Comparison of ENCODE assay signal across 19 mouse cellular contexts in the genomic region with DNA sequence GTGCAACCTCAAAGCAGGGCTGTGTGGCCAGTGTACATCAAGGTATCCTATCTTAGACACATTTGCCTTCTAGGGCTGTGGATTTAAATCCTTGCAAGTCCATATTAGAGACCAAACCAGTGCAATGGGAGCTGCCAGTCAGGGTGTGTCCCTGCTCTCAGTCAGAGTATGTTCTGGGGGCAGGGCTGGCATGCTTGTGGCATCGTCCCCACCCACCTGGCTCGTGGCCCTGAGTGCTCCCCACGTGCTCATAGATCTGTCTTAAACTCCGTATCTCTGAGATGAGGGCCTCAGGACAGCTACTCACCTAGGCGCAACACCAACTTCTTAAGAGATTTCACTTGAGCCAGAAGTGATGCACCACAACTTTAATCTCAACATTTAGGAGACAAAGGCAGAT. TPM values are rescaled to one million over a fixed set of nuclear protein-coding genes. Genes with fewer than 3 reads are reported as not detected.
DNase-seq lines count a peak whose midpoint lies in the region; ATAC-seq lines count a peak whose summit lies in the region.
"Had no signal": no experiment of that assay in that cellular context is flagged by ENCODE, and none has a peak within 500 bp of the region (broad histone marks: within the 10 kb centered on the region; RNA-seq: fewer than 3 reads in every experiment).

No protein-coding gene starts in this region.

- no peaks in the 10 kb centered on the region for H3K27me3 ChIP-seq in intestine, embryonic 16.5 days (replicated peaks; ENCODE audit: control insufficient read depth, insufficient read depth, low read length)
- no peaks in the 10 kb centered on the region for H3K27me3 ChIP-seq in intestine, embryonic 15.5 days (replicated peaks)
- H3K27me3 ChIP-seq: forebrain, embryonic 13.5 days; heart, embryonic 15.5 days; hindbrain, embryonic 15.5 days had no signal

- H3K27ac ChIP-seq in intestine, embryonic 16.5 days (ENCODE audit: low read length) = no peak overlapping the region
- no peak overlapping the region for H3K27ac ChIP-seq in intestine, embryonic 15.5 days
- H3K27ac ChIP-seq: embryonic facial prominence, embryonic 10.5 days; forebrain, embryonic 13.5 days; heart, embryonic 15.5 days; hindbrain, embryonic 15.5 days had no signal

- peak; percentile 32 for DNase-seq in lung, postnatal 36 days
- no peak for DNase-seq in lung, postnatal 14 days
- no peak for DNase-seq in layer of hippocampus, adult 8-10 months (ENCODE audit: low spot score in 2 of 2)
- DNase-seq: adrenal gland, postnatal 10 days; B cell, adult 2 months; cerebellum, adult 18-20 months; forebrain, postnatal 0 days; gastrocnemius, postnatal 36 days; heart, adult 11 months; heart, postnatal 36 days had no signal

- no peak overlapping the region for H3K4me2 ChIP-seq in intestine, embryonic 16.5 days (ENCODE audit: low read depth, low read length)
- H3K4me2 ChIP-seq in intestine, embryonic 15.5 days (replicated peaks) = no peak overlapping the region
- H3K4me2 ChIP-seq: forebrain, embryonic 13.5 days; heart, embryonic 11.5 days; heart, embryonic 15.5 days; hindbrain, embryonic 15.5 days had no signal

- H3K4me1 ChIP-seq in intestine, embryonic 16.5 days (ENCODE audit: control insufficient read depth, insufficient read depth, low read length) = peaks cover 14% of the 10 kb centered on the region
- H3K4me1 ChIP-seq in intestine, embryonic 15.5 days (replicated peaks) = peaks cover 11% of the 10 kb centered on the region; the same call in 1 of the 2 replicates
- H3K4me1 ChIP-seq: forebrain, embryonic 13.5 days had no signal

- H3K4me3 ChIP-seq in intestine, embryonic 16.5 days (ENCODE audit: low read length) = no peak overlapping the region
- no peak overlapping the region for H3K4me3 ChIP-seq in intestine, embryonic 15.5 days (replicated peaks)
- H3K4me3 ChIP-seq: embryonic facial prominence, embryonic 10.5 days; forebrain, embryonic 13.5 days; heart, embryonic 15.5 days; hindbrain, embryonic 15.5 days had no signal

- H3K9ac ChIP-seq in intestine, embryonic 16.5 days (ENCODE audit: low read depth, low read length) = no peak overlapping the region
- no peak overlapping the region; the same call in 1 of the 2 replicates for H3K9ac ChIP-seq in intestine, embryonic 15.5 days
- H3K9ac ChIP-seq: forebrain, embryonic 13.5 days; forebrain, postnatal 0 days; heart, embryonic 15.5 days; hindbrain, embryonic 15.5 days had no signal

- no peaks in the 10 kb centered on the region for H3K36me3 ChIP-seq in intestine, embryonic 16.5 days (ENCODE audit: control insufficient read depth, insufficient read depth, low read length)
- H3K36me3 ChIP-seq in intestine, embryonic 15.5 days = no peaks in the 10 kb centered on the region
- H3K36me3 ChIP-seq: embryonic facial prominence, embryonic 10.5 days; heart, embryonic 15.5 days; hindbrain, embryonic 15.5 days had no signal

- H3K9me3 ChIP-seq in intestine, embryonic 16.5 days (ENCODE audit: control insufficient read depth, low read length) = no peaks in the 10 kb centered on the region
- no peaks in the 10 kb centered on the region for H3K9me3 ChIP-seq in intestine, embryonic 15.5 days
- H3K9me3 ChIP-seq: embryonic facial prominence, embryonic 10.5 days; forebrain, embryonic 13.5 days; heart, embryonic 15.5 days; hindbrain, embryonic 15.5 days had no signal

- 76% methylated on average over 5 of the region's 5 CpGs for WGBS in intestine, embryonic 16.5 days
- 77% methylated on average over 5 of the region's 5 CpGs for WGBS in intestine, embryonic 15.5 days

- ATAC-seq in intestine, embryonic 16.5 days = peak; percentile 24; the same call in 1 of the 2 replicates
- ATAC-seq in intestine, embryonic 15.5 days = no peak
- 0 out of 2 replicates have a peak, but pooled peaks have one; percentile 34 for ATAC-seq in megakaryocyte-erythroid progenitor cell, adult 5-6 weeks (replicated peaks; ENCODE audit: low FRiP score, low TSS enrichment, poor library complexity, severe bottlenecking)
- no peak for ATAC-seq in CD4-positive, CD25-positive, alpha-beta regulatory T cell, adult 4 months
- ATAC-seq: forebrain, embryonic 13.5 days; forebrain, postnatal 0 days had no signal

RNA-seq across cellular contexts. Expression of gene Inpp5a, which starts 46.1 kb away (rescaled TPM):
- 8.9 and 27.7 TPM in 2 replicates for polyA plus RNA-seq in intestine, embryonic 16.5 days (2015; fragmentation: Nextera tagmentation; extraction: Ambion mirVana)
- polyA plus RNA-seq in intestine, embryonic 15.5 days (2015; fragmentation: Nextera tagmentation; extraction: Ambion mirVana) = 33.1 and 35.5 TPM in 2 replicates
- 4.6 and 8.2 TPM in 2 replicates for total RNA-seq in megakaryocyte-erythroid progenitor cell, adult 5-6 weeks (2014; fragmentation: Nextera tagmentation)
- total RNA-seq in megakaryocyte-erythroid progenitor cell, adult 5-6 weeks (2017) = 3.2 and 4.9 TPM in 2 replicates
- polyA plus RNA-seq in CD4-positive, CD25-positive, alpha-beta regulatory T cell, adult 4 months (2017; shearing (Covaris generic)) = 10 to 100 TPM in 1 of 2 experiments, 1 to 10 TPM in 1; 8.8 to 11.7 TPM
- total RNA-seq in layer of hippocampus, adult 8-10 months (2022) = 10 to 100 TPM; 38.2 to 46.4 (median 39.6) TPM

Comparison
In these comparisons a context has a peak if more than half of its experiments do, and no peak if none do; other contexts are left out.
1. ATAC-seq: peak in intestine, embryonic 16.5 days (single experiment) and megakaryocyte-erythroid progenitor cell, adult 5-6 weeks (single experiment); none in intestine, embryonic 15.5 days (single experiment) and CD4-positive, CD25-positive, alpha-beta regulatory T cell, adult 4 months (single experiment).